Mouse (Mus musculus) forebrain, embryonic 12.5 days (tissue): ENCODE measurements around the gene Cfap73. TPM values are rescaled to one million over a fixed set of nuclear protein-coding genes. Genes with fewer than 3 reads are reported as not detected.

Experiments used
- ATAC-seq: fragments of 200-750 bp; cut with Nextera tagmentation; 2 replicates; pipeline ENCODE4 v1.8.0; 2017; ENCODE audit warnings: moderate TSS enrichment; ENCODE audit not compliant: low FRiP score
- H3K27ac ChIP-seq: fragments of 300-500 bp; sonication (generic); 2 replicates; pipeline ENCODE4 v1.5.1; 2016; ENCODE audit warnings: mild to moderate bottlenecking
- H3K27me3 ChIP-seq: fragments of 300-500 bp; sonication (generic); 2 replicates; pipeline ENCODE4 v1.6.1; 2016; ENCODE audit warnings: mild to moderate bottlenecking
- H3K36me3 ChIP-seq: fragments of 300-500 bp; sonication (generic); replicated peaks from 2 replicates; pipeline ENCODE4 v1.6.1; 2016; ENCODE audit warnings: mild to moderate bottlenecking
- H3K4me1 ChIP-seq: fragments of 300-500 bp; sonication (generic); 2 replicates; pipeline ENCODE4 v1.6.1; 2016
- H3K4me2 ChIP-seq: fragments of 300-500 bp; sonication (generic); 2 replicates; pipeline ENCODE4 v1.6.1; 2016; ENCODE audit warnings: mild to moderate bottlenecking, moderate library complexity
- H3K4me3 ChIP-seq: fragments of 300-500 bp; sonication (generic); replicated peaks from 2 replicates; pipeline ENCODE4 v1.5.1; 2016; ENCODE audit warnings: mild to moderate bottlenecking
- H3K9ac ChIP-seq: fragments of 300-500 bp; sonication (generic); 2 replicates; pipeline ENCODE4 v1.6.1; 2016; ENCODE audit warnings: mild to moderate bottlenecking
- H3K9me3 ChIP-seq: fragments of 300-500 bp; sonication (generic); 2 replicates; pipeline ENCODE4 v1.6.1; 2016
- WGBS: fragments of 180-500 bp; shearing (Covaris S2); methylation state at CpG from one replicate; pipeline ENCODE4 v1.1.7; 2016; 5-methylcytosine and 5-hydroxymethylcytosine counted together
- polyA plus RNA-seq: library from polyadenylated mRNA; unstranded; fragments of >200 nt; fragmentation: Nextera tagmentation; extraction: Ambion mirVana; gene quantifications from 2 replicates; pipeline ENCODE4 v1.2.1, GENCODE M21; 2016

Cfap73 gene
- polyA plus RNA-seq, 1 experiment from 2014 or later: 0.28 TPM

DNA sequence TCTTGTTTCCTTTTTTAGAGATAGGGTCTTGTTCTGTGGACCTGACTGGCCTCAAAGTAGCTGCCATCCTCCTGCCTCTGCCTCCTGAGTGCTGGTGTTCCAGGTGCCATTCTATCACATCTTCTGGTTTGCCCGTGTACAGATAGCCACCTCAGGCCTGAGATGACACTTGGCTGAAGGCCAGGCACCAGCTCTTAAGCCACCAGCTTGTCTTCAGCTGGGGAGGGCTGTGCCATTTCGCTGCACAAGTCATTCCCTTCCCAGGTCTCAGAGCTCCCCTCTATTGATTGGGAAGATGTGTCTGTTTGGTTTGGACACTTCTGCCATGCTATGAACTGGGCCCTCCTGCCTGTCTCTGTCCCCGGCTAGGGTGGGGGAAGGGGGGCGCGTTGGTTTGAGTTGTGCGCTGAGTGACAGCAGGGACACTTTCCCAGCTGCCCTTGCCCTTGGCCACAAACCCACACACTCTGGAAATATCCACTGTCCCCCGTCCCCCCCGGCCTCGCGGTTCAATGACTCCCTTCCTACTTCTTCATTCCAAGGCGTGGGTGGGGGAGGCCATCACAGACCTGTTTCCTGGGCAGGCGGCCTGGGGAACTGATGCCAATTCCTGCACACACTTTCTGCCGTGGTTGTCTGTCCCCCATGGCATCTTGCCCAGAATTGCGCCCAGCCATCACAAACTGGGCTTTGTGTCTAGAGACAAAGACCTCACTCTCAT is 9.5 kb upstream of the Cfap73 start:
- no peak overlapping the region for H3K9ac ChIP-seq
- no peak overlapping the region for H3K4me3 ChIP-seq
- H3K36me3 ChIP-seq: no peaks in the 10 kb centered on the region
- no peaks in the 10 kb centered on the region for H3K9me3 ChIP-seq
- H3K4me1 ChIP-seq: peaks cover 4% of the 10 kb centered on the region
- H3K27ac ChIP-seq: no peak overlapping the region
- H3K4me2 ChIP-seq: no peak overlapping the region
- H3K27me3 ChIP-seq: peaks cover 28% of the 10 kb centered on the region
- 80% methylated on average over 14 of the region's 14 CpGs for WGBS
- no peak for ATAC-seq

DNA sequence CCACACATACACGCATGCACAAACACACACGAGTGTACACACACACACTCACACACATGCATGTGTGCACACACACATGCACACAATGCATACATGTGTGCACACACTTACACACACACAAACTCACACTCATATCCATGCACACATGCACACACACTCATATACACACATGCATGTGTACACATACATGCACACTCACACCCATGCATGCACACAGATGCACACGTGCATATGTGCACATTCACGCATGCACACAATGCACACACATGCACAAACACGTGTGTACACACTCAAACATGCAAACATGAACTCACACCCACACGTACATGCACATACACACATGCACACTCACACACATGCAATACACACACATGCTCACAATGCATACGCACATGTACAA is 6.1 kb upstream of the Cfap73 start:
- Histone ChIP-seq H3K4me1 (no peaks in the 10 kb centered on the region), H3K9ac (no peak overlapping the region), H3K4me2 (no peak overlapping the region), H3K27me3 (no peaks in the 10 kb centered on the region), H3K4me3 (no peak overlapping the region), H3K9me3 (no peaks in the 10 kb centered on the region), H3K27ac (no peak overlapping the region), H3K36me3 (no peaks in the 10 kb centered on the region)
- 91% methylated on average over 7 of the region's 7 CpGs for WGBS
- no peak for ATAC-seq

DNA sequence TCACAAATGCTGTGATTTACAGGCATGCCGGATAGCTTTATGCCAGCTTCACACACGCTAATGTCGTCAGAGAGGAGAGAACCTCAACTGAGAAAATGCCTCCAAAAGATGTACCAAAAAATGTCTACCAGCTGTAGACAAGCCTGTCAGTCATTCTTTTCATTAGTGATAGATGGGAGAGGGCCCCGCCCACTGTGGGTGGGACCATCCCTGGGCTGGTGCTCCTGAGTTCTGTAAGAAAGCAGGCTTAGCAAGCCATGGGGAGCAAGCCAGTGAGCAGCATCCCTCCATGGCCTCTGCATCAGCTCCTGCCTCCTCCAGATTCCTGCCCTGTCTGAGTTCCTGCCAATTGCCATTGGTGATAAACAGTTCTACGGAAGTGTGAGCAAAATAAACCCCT is 1.6 kb upstream of the Cfap73 start:
- Histone ChIP-seq H3K4me3 (no peak overlapping the region), H3K9ac (no peak overlapping the region), H3K27me3 (peaks cover 18% of the 10 kb centered on the region; the same call in 1 of the 2 replicates), H3K4me2 (no peak overlapping the region), H3K36me3 (no peaks in the 10 kb centered on the region), H3K9me3 (0 out of 2 replicates have a peak, but pooled peaks cover 5% of the 10 kb centered on the region), H3K27ac (no peak overlapping the region), H3K4me1 (0 out of 2 replicates have a peak, but pooled peaks cover 5% of the 10 kb centered on the region)
- no peak for ATAC-seq
- WGBS: 83% methylated on average over 5 of the region's 5 CpGs

DNA sequence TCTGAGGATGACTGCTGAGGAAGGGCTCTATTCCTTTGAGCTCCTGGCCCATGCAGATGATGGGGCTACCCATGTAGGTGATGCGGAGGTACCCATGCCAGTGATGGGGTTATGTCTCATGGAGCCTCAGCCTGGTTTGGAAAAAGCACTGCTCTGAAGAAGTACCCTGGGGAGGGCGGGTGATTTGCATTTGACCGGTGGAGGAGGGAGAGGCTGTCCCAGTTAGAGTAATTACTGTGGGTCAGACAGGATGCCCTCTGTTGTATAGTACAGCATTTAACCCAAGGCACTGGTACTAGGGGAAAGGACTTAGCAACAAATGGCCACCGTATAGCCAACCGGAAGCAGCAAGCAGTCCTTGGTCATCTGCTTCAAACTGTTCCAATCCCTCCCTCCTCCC is 825 bp upstream of the Cfap73 start:
- Histone ChIP-seq H3K4me2 (no peak overlapping the region), H3K4me1 (0 out of 2 replicates have a peak, but pooled peaks cover 5% of the 10 kb centered on the region), H3K36me3 (no peaks in the 10 kb centered on the region), H3K27me3 (peaks cover 25% of the 10 kb centered on the region), H3K9me3 (0 out of 2 replicates have a peak, but pooled peaks cover 5% of the 10 kb centered on the region), H3K27ac (no peak overlapping the region), H3K4me3 (no peak overlapping the region), H3K9ac (no peak overlapping the region)
- no peak for ATAC-seq
- WGBS: 63% methylated on average over 5 of the region's 5 CpGs

DNA sequence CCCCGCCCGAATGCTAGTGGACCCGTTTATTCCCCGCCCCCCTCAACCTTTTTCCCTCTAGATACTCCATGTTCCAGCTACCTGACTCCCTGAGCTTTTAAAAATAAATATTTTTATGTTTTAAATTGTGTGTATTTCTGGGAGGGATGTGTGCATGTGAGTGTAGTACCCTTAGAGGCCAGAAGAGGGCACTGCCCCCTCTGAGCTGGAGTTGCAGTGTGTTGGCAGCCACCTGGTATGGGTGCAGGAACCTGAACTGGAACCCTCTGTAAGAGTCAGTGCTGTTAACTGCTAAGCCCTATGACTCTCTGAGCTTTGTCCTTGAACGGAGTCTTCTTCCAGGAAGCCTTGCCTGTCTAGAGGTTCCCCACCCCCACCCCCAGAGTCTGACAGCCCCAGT is 2.1 kb downstream of the Cfap73 start:
- peaks cover 11% of the 10 kb centered on the region for H3K36me3 ChIP-seq
- 90% methylated on average over 5 of the region's 5 CpGs for WGBS
- H3K4me3 ChIP-seq: no peak overlapping the region
- 0 out of 2 replicates have a peak, but pooled peaks cover 5% of the 10 kb centered on the region for H3K9me3 ChIP-seq
- no peak overlapping the region for H3K4me2 ChIP-seq
- H3K27me3 ChIP-seq: peaks cover 30% of the 10 kb centered on the region
- no peak overlapping the region for H3K27ac ChIP-seq
- ATAC-seq: no peak
- H3K9ac ChIP-seq: no peak overlapping the region
- peaks cover 5% of the 10 kb centered on the region; the same call in 1 of the 2 replicates for H3K4me1 ChIP-seq

DNA sequence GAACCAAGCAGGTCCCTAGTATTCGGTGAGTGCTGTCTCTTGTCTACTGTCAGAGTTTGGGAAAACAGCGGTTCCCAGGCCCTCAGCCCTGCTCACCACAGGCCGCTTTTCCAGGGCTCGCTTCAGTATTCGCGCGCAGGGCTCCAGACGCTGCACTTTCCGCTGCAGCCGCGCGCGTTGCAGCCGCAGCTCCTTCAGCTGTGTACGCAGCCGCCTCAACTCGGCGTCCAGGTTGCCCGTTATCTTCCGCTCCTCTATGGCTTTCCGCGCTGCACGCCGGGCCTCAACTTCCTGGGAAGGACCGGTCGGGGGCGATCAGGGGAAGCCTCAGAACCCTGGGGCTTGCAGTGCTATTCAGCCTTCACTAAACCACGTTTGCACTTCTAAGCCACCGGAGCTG is 2.9 kb downstream of the Cfap73 start:
- Histone ChIP-seq H3K4me2 (peak overlapping the region; percentile 42), H3K4me1 (peaks cover 5% of the 10 kb centered on the region), H3K9me3 (0 out of 2 replicates have a peak, but pooled peaks cover 5% of the 10 kb centered on the region), H3K36me3 (peaks cover 14% of the 10 kb centered on the region), H3K27me3 (peaks cover 30% of the 10 kb centered on the region), H3K9ac (no peak overlapping the region), H3K4me3 (0 out of 2 replicates have a peak overlapping the region, but pooled peaks have one; percentile 10), H3K27ac (no peak overlapping the region)
- no peak for ATAC-seq
- WGBS: 9% methylated on average over 29 of the region's 29 CpGs

DNA sequence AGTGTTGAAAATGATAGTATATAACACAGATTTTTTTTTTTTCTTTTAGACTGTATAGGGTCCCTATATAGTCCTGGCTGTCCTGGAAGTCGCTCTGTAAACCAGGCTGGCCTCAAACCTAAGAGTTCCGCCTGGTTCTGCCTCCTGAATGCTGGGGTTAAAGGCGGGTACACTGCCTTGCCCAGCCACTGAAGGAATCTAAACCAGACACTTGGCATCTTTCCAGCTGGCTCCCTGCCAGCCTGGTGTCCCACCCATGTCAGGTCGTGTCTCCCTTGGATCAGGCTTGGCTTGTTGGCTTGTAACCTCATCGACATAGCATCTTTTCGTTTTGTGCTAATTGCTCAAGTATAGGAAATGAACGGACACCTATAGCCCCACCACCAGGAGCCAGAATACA is 5.4 kb downstream of the Cfap73 start:
- ATAC-seq: no peak
- 81% methylated on average over 7 of the region's 7 CpGs for WGBS
- Histone ChIP-seq H3K27ac (no peak overlapping the region), H3K27me3 (peaks cover 30% of the 10 kb centered on the region), H3K4me3 (no peak overlapping the region), H3K9ac (no peak overlapping the region; the same call in 1 of the 2 replicates), H3K4me1 (peaks cover 5% of the 10 kb centered on the region), H3K4me2 (no peak overlapping the region), H3K9me3 (0 out of 2 replicates have a peak, but pooled peaks cover 5% of the 10 kb centered on the region), H3K36me3 (peaks cover 39% of the 10 kb centered on the region)

DNA sequence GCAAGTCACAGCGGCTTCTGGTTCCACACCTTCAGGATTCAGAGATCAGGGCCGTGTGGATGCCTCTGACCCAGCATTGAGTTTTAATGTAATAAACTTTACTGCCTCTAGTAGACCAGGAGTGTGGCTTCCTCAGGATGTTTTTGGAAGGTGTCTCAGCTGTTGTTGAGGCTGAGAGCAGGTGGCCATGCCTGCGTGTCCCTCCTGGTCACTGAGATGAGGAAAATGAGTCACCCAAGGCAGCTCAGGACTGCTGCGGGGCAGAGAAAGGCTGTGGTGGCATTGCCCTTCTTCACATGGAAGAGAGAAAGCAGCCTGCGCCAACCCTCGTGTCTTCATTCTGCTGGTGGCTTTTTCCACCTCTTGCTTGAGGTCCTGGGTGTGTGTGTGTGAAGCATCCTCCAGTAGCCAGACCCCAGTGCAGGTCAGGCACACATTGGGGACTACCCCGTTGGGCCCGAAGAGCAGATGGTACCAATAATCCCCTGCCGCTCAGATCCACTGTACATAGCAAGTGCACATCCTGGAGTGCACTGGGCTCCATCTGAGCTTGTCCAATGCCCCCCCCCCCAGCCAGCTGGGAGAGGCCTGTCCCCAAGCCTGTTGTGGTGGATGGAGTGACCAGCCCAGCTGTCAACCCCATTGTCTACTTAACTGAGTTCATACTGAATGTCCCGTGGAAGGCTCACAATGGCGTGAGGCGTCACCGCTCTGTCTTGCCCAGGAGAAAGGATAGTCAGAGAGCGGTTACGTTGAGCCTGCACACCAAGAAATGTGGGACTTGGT is 6.3 kb downstream of the Cfap73 start:
- peaks cover 26% of the 10 kb centered on the region for H3K27me3 ChIP-seq
- peaks cover 5% of the 10 kb centered on the region for H3K4me1 ChIP-seq
- 87% methylated on average over 15 of the region's 15 CpGs for WGBS
- H3K9me3 ChIP-seq: 0 out of 2 replicates have a peak, but pooled peaks cover 5% of the 10 kb centered on the region
- no peak overlapping the region for H3K4me3 ChIP-seq
- H3K36me3 ChIP-seq: peaks cover 47% of the 10 kb centered on the region
- H3K4me2 ChIP-seq: no peak overlapping the region
- H3K27ac ChIP-seq: no peak overlapping the region
- 0 out of 2 replicates have a peak, but pooled peaks have one; percentile 24 for ATAC-seq
- no peak overlapping the region for H3K9ac ChIP-seq

DNA sequence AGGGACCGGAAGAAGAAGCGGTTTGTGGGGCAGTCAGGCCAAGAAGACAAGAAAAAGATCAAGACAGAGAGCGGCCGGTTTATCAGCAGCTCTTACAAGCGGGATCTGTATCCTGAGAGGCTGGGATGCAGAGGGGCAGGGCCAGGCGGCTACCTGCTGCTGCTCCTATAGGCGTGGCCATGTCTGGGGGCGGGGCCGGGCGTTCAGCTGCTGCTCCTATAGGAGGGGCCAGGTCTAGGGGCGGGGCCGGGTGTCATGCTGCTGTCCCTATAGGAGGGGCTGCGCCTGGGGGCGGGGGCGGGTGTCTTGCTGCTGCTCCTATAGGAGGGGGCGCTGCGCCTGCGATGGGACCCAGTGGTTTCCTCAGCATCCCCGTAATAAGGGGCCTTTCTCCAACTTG is 7.6 kb downstream of the Cfap73 start:
- H3K9me3 ChIP-seq: no peaks in the 10 kb centered on the region
- no peak overlapping the region for H3K4me2 ChIP-seq
- 25% methylated on average over 19 of the region's 19 CpGs for WGBS
- no peak overlapping the region for H3K4me3 ChIP-seq
- peak; percentile 51 for ATAC-seq
- peaks cover 4% of the 10 kb centered on the region for H3K4me1 ChIP-seq
- H3K27ac ChIP-seq: no peak overlapping the region
- H3K9ac ChIP-seq: no peak overlapping the region
- peaks cover 60% of the 10 kb centered on the region for H3K36me3 ChIP-seq
- H3K27me3 ChIP-seq: peaks cover 19% of the 10 kb centered on the region

DNA sequence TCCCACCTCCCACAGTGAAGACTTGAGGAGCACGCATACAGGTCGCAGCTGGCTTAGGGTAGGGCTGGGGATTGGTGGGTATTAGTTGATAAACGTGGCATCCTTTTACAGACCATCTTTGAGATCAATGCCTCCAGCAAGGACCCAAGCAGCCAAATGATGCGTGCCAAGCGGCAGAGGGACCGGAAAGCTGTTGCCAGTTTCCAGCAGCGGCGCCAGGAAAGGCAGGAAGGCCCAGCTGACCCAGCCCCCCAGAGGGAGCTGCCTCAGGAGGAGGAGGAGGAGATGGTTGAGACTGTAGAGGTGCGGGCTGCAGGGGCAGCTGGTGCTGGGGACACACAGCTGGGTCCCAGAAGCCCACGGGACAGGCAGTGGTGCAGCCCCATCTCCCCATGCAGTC is 9.6 kb downstream of the Cfap73 start:
- Histone ChIP-seq H3K27ac (no peak overlapping the region), H3K9me3 (no peaks in the 10 kb centered on the region), H3K9ac (no peak overlapping the region), H3K4me1 (no peaks in the 10 kb centered on the region; the same call in none of the 2 replicates), H3K36me3 (peaks cover 80% of the 10 kb centered on the region), H3K27me3 (peaks cover 1% of the 10 kb centered on the region; the same call in 1 of the 2 replicates), H3K4me3 (no peak overlapping the region), H3K4me2 (no peak overlapping the region)
- ATAC-seq: no peak
- WGBS: 95% methylated on average over 10 of the region's 10 CpGs

DNA sequence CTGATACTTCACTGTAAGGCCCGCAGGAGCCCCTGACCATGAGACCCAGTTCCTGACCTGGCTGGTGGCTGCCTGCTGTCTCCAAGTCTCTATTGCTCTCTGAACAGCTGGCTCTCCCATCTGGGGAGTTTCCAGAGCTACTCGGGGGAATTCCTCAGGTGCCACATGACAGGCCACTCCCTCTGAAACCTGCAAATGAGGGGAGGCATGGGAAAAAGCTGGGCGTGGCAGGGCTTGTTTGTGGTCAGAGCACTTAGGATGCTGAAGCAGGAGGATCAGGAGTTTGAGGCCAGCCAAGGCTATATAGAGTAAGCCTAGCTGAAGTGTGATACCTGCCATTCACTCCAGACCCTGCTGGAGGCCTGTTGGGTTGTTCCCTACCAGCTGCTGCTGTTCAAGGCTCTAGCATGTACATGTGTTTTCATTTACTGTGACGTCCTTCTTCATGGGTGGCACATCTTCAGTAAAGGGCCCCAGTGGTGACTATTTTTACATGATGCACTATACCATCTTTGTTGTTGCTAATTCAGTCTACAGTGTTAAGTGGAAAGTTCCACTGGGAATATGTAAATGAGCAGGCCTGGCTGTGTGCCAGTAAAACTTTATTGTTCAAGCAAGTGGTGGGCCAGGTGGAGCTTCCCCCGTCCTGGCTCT is 11.7 kb downstream of the Cfap73 start:
- Histone ChIP-seq H3K27ac (no peak overlapping the region), H3K4me3 (no peak overlapping the region), H3K36me3 (peaks cover 94% of the 10 kb centered on the region), H3K4me1 (no peaks in the 10 kb centered on the region; the same call in 1 of the 2 replicates), H3K4me2 (no peak overlapping the region), H3K9ac (no peak overlapping the region), H3K27me3 (no peaks in the 10 kb centered on the region), H3K9me3 (no peaks in the 10 kb centered on the region)
- WGBS: 70% methylated on average over 5 of the region's 5 CpGs
- ATAC-seq: no peak

DNA sequence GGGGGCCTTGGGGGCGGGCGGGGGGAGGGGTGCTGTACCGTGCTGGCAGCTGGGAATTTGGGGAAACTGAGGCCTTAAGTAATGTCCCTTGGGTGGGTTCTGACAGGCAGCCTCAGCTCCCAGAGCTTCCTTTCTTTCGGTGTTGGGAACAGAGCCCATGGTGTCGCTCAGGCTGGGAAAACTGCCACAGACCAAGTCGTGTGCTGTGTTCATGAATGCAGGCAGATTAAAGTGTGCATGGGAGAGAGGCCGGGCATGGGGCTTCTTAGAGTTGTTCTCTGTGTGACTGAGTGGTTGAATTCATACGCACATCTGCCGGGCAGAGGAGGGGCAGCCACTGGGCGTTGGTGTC is 12.2 kb downstream of the Cfap73 start:
- H3K9ac ChIP-seq: no peak overlapping the region
- H3K4me3 ChIP-seq: no peak overlapping the region
- H3K27me3 ChIP-seq: no peaks in the 10 kb centered on the region
- ATAC-seq: no peak
- no peak overlapping the region for H3K27ac ChIP-seq
- WGBS: 92% methylated on average over 10 of the region's 10 CpGs
- no peaks in the 10 kb centered on the region; the same call in 1 of the 2 replicates for H3K4me1 ChIP-seq
- no peak overlapping the region for H3K4me2 ChIP-seq
- H3K36me3 ChIP-seq: peaks cover 94% of the 10 kb centered on the region
- no peaks in the 10 kb centered on the region for H3K9me3 ChIP-seq
